Mouse (Mus musculus): ENCODE results near the gene Epsti1. TPM values are rescaled to one million over a fixed set of nuclear protein-coding genes. Genes with fewer than 3 reads are reported as not detected.

Epsti1 gene
- total RNA-seq, 1 experiment from 2014 or later, result 357 TPM

DNA sequence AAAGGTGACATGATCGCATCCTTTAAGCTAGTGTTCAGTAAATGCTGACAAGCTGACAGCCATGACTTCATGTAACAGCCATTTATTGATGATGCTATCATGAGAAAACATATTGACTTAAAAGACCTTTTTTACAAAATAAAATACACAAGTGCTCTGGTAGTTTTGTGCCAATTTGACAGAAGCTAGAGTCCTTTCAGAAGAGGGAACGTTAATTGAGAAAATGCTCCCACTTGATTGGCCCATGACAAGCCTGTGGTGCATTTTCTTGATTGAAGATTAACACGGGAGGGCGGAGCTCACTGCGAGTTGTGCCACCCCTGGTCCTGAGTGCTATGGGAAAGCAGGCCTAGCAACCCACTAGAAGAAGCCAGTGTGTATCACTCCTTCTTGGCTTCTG lies 2.5 kb downstream of the Epsti1 start:
- ATAC-seq (replicated peaks; ENCODE audit: insufficient number of reproducible peaks, low FRiP score, low TSS enrichment, poor library complexity, severe bottlenecking), result no peak

DNA sequence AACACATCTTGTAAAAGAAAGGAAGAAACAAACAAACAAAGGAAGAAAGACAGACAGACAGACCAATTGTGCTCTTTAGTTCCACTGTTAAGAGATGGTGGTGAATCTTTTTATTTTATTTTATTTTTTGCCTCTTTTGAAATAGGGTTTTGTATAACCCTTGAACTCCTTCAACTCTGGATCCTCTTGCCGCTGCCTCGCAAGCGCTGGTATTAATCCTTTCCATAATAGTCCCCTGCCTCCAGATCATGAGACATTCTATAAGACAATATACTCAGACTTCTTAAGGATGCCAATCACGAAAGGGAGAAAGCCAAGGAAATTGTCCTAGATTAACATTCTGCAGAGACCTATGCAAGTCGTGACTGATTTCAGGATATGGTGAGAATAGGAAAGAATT lies 11.7 kb downstream of the Epsti1 start:
- no peak for ATAC-seq (replicated peaks; ENCODE audit: insufficient number of reproducible peaks, low FRiP score, low TSS enrichment, poor library complexity, severe bottlenecking)

DNA sequence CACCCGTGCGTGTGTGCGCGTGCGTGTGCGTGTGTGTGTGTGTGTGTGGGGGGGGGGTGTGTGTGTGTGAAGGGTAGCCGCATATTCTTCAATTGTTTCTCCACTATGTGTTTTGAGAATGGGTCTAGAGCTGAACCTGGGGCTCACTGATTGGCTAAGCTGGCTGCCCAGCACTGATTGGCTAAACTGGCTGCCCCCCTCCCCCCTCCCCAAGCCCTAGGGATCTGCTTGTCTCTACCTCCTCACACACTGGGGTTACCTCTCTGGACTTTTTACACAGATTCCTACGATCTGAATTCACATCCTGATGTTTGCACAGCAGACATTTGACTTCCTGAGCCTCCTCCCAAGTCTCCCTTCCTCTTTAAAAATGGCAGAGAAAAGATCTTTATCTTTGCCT lies 17.6 kb downstream of the Epsti1 start:
- ATAC-seq (replicated peaks; ENCODE audit: insufficient number of reproducible peaks, low FRiP score, low TSS enrichment, poor library complexity, severe bottlenecking), result no peak

DNA sequence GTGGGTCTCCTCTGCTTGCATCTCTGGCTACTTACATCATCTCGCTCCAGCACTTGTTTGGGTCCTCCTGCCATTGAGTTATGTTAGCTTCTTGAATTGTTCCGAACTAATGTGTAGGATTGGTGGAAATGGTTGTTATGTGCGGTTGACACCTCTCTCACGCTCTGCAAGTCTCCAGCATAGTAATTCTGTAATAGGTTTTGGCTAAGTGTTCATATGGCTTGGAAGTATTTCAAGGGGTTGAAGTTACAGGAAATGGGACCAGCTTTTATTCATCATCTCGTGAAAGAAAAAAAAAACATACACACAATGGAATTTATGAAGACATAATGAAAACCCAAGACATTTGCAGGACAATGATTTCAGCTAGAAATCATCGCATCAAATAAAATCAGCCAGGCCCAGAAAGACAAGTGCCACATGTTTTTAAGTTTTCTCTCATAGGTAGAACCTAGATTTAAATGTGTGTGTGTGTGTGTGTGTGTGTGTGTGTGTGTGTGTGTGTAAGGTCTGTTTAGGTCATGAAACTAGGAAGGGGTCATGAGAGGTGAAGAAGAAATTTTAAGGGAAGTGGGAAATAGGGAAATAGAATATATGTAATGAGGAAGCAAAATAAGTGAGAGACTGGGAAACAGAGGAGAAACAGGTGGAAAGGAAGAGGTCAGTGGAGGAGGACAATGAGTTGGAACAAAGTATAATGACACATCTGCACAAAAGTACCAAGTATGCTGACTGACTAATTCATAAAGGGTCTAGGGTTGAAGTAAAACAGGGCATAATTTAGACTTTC lies 19.2 kb downstream of the Epsti1 start:
- no peak for ATAC-seq (replicated peaks; ENCODE audit: insufficient number of reproducible peaks, low FRiP score, low TSS enrichment, poor library complexity, severe bottlenecking)

DNA sequence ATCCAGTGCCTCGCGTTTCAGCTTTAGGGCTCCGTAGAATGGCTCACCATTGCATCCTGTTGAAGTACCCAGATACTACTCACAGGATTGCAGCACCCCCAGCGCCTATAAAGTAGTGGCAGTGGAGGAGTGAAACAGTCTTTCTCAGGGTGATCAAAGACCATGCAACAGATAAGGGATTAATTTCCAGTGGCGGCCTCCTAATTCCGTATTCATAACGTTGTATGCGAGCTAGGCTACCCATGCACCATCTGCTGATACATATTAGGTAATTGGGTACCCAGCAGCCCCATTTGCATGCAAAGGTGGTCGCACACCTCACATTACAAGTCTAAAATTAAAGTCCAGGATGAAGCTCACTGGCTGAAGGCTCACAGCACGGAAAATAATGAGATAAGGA lies 21.4 kb downstream of the Epsti1 start:
- no peak for ATAC-seq (replicated peaks; ENCODE audit: insufficient number of reproducible peaks, low FRiP score, low TSS enrichment, poor library complexity, severe bottlenecking)

DNA sequence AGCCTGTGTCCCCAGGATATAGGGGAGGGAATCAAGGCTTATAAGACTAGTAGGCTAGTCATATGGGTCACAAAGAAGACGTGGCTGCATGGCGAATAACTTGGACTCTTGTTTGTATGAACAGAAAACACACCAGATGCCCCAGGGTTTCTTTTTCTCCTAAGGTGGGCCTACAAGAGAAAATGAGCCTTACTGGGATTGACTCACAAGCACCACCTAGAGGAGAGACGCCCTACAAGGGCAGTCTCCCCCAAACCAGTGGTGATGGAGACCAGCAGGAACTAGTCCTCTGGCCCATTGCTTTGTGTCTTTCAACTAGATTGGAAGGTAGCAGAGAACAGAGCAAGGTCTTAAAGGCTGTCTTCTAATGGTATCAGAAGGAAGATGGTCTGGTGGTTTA lies 22.7 kb downstream of the Epsti1 start:
- no peak for ATAC-seq (replicated peaks; ENCODE audit: insufficient number of reproducible peaks, low FRiP score, low TSS enrichment, poor library complexity, severe bottlenecking)

DNA sequence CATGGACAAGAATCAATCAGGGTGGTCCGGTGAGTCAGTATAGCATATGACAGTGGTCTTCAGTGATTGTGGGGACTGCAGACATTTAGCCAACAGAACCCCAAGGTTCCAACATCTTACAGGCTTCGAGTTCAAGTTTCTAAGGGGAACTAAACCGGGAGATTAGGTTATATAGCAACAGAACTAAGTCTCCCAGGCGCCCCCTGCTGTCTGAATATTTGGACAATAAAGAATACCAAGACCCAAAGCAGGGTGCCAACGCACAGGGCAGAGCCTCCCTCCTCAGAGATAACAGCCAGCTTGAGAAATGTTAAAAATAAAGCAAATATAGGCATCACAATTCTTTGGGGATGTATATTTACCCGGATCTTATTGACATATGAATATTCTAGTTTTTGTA lies 24.0 kb downstream of the Epsti1 start:
- peak; percentile 60 for ATAC-seq (replicated peaks; ENCODE audit: insufficient number of reproducible peaks, low FRiP score, low TSS enrichment, poor library complexity, severe bottlenecking)

DNA sequence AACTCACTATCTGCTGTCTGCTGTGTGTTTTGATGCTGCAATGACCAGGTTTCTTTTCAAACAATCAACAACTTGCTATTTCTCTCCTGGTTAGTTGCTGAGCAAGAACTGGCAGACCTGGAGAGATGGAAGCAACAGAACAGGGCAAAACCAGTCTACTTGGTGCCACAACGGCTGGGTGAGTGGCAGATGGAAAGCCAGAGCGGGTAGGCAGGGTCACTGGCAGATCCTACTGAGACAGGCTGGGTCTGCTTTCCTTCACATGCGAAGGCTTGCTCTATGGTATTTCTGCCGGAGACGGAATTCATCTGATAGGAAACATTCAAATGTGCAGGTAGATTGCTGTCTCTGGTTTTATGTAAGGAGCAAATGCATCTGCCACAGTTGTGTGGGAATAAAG lies 24.6 kb downstream of the Epsti1 start:
- no peak for ATAC-seq (replicated peaks; ENCODE audit: insufficient number of reproducible peaks, low FRiP score, low TSS enrichment, poor library complexity, severe bottlenecking)

DNA sequence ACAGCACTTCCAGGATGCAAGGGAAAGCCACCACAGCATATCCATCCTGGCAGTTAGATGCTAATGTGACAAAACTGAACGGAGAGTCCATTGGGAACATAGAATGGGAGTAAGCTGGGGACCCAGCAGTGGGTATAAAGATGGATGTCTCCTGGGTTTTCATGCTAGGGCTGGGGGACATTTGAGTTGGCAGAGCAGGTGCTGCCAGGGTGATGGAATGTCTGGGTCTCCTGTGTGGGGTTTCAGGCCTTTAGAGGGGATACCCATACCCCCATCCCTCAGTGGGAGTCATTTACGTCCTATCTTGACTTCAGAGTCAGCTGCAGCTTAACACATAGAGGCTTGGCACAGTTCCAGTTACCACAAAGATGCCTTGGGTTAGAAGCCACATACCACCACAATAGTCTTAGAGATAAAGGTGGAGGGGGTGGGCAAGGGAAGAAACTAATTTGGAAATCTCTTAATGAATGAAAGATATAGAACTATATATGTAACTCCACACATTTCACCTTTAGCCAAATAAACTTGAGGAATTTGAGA lies 25.2 kb downstream of the Epsti1 start:
- ATAC-seq (replicated peaks; ENCODE audit: insufficient number of reproducible peaks, low FRiP score, low TSS enrichment, poor library complexity, severe bottlenecking), result no peak

DNA sequence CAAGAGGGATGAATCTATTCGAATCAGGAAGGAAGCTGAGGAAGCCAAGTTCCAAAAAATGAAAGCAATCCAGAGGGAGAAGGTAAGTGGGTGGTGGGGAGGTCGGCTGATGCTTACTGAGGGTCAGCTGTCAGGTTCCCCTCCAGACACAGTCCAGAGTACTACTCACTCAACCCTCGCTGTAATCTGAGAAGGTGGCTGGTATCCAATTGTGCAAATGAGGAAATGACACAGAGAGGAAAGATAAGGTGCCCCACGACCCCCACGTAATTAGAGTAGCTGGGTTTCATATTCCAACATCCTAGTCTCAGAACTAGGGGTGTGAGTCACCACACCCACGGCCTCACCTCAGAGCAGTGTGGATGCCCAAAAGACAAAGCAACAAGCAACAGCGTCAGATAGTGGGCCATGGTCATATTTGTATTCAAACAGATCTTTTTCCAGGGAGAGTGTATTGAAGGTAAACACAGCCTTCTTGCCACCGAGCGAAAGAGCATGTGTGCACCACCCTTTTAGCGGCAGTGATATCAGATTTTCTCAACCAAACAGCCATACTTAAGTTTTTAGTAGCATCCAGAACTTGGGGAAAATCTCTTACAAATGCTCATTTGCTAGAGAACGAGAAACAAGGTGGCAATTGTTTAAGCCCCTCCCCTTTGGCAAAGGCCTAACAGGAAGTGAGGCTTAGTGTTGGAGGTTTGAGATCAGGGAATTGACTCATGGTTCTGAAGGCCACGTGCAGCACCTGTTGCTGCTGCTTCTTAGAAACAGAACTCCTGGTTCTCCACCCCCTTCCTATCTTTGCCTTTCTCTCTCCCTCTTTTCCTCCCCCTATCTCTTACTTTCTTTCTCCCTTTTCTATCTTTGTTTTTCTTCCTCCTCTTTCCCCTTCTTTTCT lies 28.4 kb downstream of the Epsti1 start:
- ATAC-seq (replicated peaks; ENCODE audit: insufficient number of reproducible peaks, low FRiP score, low TSS enrichment, poor library complexity, severe bottlenecking), result no peak

DNA sequence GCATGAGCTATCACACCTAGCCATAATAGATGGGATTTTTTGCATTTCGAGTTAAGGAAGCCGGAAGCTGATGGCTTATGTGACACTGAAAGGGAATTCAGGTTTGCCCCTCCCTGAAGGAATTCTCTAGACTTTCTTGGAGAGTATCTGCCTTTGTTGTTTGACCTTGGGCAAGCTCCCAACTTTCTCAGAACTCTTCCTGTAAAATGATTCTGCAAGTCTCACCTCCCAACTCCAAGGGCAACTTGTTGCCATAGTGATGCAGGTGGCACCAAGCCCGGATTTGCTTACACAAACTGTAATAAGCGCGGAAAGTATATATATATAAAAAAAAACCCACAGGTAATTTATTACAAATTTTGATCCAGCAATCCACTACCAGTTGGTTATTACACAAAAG lies 29.2 kb downstream of the Epsti1 start:
- ATAC-seq (replicated peaks; ENCODE audit: insufficient number of reproducible peaks, low FRiP score, low TSS enrichment, poor library complexity, severe bottlenecking), result no peak

DNA sequence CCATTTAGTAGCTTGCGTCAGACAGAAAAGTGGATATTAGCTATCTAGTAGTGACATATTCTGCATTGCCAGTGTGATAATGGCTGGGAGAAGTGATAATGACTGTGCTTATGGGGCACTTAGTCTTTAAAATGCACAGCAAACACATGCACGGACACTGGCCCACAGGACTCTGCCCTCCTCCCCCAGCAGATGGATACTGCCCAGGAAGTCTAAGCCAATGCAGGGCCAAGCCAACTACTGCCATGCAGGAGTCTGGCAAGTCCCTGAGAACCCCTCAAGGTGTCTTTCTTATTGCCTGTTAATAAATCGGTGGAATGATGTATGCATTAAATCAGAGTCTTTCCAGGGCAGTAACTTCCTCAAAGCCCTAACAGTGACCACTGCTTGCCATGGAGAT lies 30.4 kb downstream of the Epsti1 start:
- ATAC-seq (replicated peaks; ENCODE audit: insufficient number of reproducible peaks, low FRiP score, low TSS enrichment, poor library complexity, severe bottlenecking), result no peak

DNA sequence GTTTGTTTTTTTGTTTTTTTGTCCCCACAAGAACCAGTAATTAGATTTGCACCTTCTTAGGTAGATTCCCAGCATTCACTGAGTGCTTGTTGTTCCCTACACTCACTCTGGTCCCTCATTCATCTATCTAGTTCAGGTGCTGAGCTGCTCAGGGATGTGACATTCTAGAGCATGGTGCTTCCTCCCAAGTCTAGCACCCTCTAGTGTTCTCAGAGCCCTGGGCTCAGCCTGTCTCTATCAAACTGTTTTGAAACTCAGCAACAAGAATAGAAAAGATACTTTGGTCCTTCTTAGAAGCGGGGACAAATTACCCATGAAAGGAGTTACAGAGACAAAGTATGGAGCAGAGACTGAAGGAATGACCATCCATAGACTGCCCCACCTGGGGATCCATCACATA lies 37.1 kb downstream of the Epsti1 start:
- no peak for ATAC-seq (replicated peaks; ENCODE audit: insufficient number of reproducible peaks, low FRiP score, low TSS enrichment, poor library complexity, severe bottlenecking)

DNA sequence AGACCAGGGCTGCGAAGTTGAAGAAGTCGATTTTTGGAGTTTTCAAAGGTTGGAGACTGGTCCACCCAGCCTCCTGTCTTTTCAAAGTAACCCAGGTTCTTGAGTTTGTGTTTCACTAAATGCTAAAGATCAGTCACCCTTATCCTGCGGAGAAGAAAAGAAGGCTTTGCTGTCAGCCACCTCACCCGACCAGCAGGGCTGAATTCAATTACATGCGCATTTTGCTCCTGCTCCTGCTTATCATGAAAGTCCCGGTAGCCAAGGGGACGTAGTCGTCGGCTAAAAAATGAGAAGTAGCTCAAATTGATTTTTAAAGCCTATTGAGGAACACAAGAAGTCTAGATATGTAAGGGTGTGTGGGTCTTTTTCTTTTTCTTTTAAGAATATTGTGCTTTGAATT lies 38.2 kb downstream of the Epsti1 start:
- ATAC-seq (replicated peaks; ENCODE audit: insufficient number of reproducible peaks, low FRiP score, low TSS enrichment, poor library complexity, severe bottlenecking), result no peak

DNA sequence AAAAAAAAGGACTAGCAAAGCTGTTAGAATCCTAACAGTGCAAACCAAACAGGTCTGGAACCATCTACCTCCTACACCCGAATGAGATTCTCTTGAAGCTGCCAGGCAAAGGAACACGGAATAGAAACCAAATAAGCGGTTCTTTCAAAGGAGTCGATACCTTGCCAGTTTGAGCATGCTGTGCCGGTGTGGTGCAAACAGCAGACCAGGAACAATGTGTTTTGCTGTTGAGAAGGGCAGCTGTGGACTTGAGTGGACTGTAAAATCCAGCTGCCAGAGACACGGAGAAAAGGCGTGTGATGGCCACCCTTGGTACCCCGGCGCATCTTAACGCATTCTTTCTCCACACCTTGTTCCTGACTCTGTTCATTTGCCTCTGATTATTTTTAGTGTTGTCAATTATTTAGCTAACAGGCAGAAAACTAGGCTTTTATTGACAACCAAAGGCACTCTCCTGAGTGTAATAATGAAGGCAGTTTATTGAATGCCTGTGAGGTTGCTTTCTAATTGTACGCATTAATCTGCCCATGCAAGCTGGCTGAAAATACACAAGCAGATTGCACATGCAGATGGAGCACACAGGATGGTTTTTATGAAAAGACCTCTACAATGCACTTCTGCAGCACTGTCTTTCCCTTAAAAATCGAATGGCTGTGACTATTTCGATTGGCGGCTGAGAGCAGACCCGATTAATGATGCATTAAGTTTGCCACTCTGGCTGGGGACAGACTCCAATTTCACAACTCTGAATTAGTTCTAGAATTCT lies 38.9 kb downstream of the Epsti1 start:
- ATAC-seq (replicated peaks; ENCODE audit: insufficient number of reproducible peaks, low FRiP score, low TSS enrichment, poor library complexity, severe bottlenecking), result no peak

DNA sequence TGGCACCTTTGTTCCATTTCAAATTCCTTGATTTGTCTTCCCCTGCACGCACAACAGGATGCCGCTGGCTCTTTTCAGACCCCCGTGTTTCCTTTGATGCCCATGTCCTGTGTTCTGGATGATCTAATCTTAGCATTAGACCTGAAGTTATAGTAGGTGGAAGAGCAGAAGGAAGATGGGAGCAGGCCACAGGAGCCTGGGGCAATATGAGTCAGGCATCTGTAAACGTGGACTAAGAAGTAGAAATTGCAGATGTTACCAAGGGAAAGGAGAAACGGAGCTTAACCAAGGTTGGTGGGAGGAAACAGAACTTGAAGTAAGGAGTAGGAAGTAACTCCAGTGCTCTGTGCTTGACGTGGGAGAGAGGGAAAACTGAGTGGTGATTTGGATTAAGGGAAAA lies 57.7 kb downstream of the Epsti1 start:
- no peak for ATAC-seq (replicated peaks; ENCODE audit: insufficient number of reproducible peaks, low FRiP score, low TSS enrichment, poor library complexity, severe bottlenecking)

DNA sequence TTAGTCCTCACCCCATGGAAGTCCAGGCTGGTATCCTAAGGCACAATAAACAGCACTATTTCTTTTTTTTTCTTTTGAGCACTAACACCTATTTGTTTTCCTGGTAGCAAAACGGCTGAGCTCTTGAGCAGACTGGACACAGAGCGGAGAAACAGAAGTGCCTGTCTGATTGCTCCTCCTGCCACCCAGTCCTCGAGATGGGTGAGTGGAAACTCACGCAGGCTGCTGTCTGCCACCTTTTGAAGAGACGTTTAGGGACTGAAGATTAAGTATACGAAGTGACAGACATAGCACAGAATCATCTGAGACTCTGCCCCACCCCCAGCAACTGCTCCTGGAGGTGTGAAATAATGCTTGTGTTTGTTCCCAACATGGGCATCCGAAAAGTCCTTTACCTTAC lies 59.5 kb downstream of the Epsti1 start:
- no peak for ATAC-seq (replicated peaks; ENCODE audit: insufficient number of reproducible peaks, low FRiP score, low TSS enrichment, poor library complexity, severe bottlenecking)

DNA sequence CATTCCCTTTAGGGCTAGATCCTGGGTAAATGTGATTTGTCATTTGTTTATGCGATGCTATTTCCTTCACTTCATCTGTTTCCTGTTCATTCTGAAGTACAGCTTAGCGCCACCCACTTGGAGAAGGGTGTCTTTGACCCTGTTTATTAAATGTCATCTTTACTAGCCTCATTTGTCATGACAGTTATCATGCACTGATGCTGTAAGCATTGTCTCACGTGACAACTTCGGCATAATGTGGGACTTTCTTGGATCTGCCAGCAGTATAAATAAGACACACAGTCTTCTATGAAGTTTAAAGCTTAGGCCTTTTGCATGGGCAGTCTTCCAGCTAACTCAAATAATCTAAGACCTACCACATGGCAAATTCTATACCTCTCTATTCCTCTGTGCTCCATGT lies 67.3 kb downstream of the Epsti1 start:
- no peak for ATAC-seq (replicated peaks; ENCODE audit: insufficient number of reproducible peaks, low FRiP score, low TSS enrichment, poor library complexity, severe bottlenecking)

DNA sequence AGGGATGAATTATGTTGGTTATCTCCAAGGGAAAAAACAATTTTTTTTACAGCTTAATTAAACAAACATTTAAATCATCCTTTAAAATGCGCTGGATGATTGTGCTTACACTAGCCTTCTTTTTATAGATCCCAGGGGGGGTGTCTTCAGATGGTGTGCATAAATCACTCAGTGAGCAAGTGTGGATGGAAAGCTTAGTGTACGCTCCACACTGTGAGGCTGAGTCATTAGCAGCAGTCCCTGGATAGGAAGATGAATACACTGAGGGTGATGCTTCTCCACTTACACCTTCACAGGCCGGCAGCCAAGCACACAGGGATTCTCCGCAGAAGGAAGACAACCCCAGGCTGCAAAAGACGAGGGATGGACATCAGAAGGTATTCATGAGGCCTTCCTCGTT lies 70.2 kb downstream of the Epsti1 start:
- ATAC-seq (replicated peaks; ENCODE audit: insufficient number of reproducible peaks, low FRiP score, low TSS enrichment, poor library complexity, severe bottlenecking), result no peak

Data from monocyte, adult 5-6 weeks (primary cell).